Mouse (Mus musculus) hematopoietic stem cell, adult 5-6 weeks (primary cell): ENCODE data around the gene Ugp2. TPM values are rescaled to one million over a fixed set of nuclear protein-coding genes. Genes with fewer than 3 reads are reported as not detected.
A peak's percentile ranks its signal among the peaks of the same experiment; 100 is the strongest.

Experiments
- ATAC-seq, 2 experiments: fragments of 125-278 bp in 1 of 2; replicated peaks in 1 of 2; 2 replicates each; pipeline ENCODE4 v1.8.0; 2016 to 2017; ENCODE audit warnings: inconsistent platforms in 2 of 2, mild to moderate bottlenecking in 2 of 2, moderate number of reproducible peaks in 2 of 2, low read depth in 1 of 2, moderate TSS enrichment in 1 of 2; ENCODE audit not compliant: low FRiP score in 2 of 2, poor library complexity in 2 of 2, severe bottlenecking in 2 of 2, insufficient read depth in 1 of 2, low TSS enrichment in 1 of 2
- total RNA-seq: library from RNA; stranded (forward); fragments of 172-1452, 232-1000 nt; gene quantifications from 2 replicates; pipeline ENCODE4 v1.2.3, GENCODE M21; 2017

Ugp2 gene
- 52.4 and 67.0 TPM in 2 replicates for total RNA-seq

DNA sequence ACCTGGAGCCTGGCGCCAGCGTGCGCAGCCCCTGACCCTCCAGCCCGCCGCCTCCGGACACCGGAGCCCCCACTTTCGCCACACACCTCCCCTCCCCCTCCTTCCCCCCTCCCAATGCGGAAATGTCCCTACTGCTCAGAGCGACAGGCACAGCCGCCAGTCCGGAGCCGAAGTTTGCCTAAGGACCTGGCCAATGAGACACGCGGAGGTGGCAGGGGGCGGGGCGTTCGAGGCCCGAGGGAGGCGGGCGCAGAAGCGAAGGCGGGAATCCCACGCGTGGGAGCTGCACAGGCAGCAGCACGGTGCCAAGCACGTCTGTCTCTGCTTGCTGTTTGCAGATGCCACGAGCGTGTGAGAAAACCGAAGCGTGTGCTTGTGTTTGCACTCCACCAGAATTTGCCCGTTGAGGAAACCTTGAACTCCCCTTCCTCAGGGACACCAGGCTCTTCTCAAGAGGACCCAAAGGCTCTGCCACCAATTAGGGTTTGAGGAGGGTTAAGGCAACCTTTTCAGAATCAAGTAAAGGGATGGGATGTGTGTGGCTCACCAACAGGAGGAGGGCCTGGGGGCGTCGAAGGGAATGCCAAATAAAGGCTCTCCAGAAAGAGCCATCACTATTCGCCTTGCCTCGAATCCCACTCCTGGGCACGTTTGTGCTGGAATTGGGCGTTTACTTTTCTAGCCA lies at the start of gene Ugp2:
Ugp2 (minus strand) TSS at position 80 of the 685 bp plus-strand sequence.
- peak; percentile 96 to 98 for ATAC-seq

DNA sequence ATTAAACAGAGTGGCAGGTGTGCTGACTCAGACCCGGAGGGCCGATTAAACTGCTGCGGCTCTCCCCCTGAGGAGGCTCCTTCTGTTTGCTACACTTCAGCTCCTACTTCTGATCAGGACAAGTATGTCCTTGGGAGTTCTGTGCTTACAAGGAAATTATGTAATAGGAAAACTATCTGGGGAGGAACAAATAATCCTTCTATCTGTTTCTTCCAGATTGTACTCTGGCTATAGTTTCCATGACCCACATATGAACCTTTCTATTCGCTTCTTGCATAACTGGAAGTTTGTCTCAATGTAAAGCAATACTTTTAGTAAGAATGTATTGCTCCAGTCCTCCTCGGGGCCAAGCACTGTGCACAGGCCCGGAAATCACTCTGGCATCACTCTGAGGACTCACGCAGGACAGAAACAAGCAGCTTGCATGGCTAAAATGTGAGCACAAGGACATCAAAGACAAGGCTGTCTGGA lies 43.9 kb upstream of the Ugp2 start:
- no peak; a peak in 1 of 4 replicates for ATAC-seq

DNA sequence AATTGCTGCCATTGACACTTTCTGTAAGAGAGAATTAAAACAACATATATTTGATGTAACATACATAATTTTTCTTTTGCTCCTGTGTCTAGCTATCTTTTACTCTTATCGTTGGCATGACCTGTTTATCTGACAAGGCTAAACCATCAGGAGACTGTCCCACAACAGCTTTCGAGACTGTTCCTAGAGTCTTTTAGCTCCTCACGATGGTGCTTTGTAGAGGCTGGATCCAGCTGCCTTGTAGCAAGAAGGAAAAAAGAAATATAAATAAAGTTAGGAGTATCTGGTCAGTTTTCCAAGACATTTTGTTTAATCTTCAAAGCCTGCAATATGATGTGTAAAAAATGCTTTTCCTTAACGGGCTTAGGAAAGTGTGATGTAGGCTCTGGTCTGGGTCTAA lies 35.7 kb upstream of the Ugp2 start:
- ATAC-seq, result no peak

DNA sequence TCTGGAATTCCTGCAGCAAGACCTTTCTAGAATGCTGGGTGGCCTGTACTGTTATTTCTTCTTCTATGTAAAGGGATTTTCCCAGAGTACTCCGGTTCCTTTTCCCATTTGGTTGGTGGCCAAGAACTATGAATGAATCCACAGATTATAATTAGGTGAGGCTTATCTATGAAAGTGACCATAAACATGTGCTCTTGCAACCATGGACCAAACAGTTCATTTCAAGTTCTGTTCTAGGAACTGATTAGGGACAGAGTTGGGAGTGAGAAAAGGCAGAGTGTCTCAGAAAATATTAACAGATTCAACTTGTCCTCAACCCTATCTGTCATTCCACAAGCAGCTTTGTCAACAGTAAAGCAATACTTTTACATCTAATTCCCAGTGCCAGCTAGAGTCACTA lies 35.1 kb upstream of the Ugp2 start:
- ATAC-seq, result no peak

DNA sequence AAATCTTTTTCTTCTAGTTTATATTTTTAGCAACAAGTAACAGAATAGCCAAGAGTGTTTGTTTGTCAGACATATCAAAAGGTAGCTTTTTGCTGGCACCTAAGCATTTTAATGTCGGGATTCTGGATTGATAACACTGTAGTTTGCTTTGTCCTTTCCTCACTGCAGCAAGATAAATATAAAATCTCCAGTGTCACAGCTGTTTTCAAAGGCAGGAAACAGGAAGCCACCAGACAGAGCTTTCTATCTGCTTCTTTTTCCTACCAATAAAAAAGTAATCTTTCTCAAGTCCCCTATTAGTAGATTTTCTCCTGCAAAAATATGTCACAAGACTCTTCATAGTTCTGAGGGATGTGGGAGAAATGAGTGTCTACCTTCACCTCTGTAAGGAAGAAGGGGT lies 32.9 kb upstream of the Ugp2 start:
- no peak for ATAC-seq

DNA sequence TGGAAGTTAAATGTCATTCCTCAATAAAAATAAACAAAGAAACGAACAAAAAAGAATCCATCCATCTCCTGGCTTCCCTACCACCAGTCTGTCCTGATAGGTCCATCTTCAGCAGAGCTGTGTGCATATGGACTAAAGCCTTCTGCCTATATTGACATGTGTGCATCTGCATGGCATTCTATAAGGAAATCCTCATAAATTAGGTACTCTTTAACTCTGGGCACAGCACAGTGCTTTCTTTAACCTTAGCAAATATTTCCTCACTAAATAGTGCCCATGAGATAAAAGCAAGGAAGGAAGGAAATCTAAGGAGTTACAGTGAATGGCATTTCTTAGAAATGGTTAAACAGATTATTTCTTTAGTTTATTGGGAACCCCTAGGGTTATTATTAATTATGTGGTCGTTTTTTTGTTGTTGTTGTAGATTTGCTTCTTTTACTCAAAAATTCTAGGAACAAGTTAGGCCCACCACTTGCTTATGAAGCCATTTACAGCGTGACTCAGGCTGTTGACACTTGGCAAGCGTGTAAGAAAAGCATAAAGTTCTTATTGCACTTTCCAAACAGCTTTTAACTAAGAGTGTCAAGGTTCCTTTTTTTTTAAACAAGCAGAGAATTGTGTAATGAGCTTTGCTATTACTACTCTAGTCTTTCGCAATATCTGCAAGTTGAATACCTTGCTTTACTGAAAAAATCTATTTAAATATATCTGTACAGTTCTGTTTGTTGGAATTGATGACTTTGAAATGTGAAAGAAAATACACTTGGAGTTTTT lies 31.7 kb upstream of the Ugp2 start:
- ATAC-seq, result peak in 1 of 2 experiments; percentile 56; a peak in 2 of 4 replicates

DNA sequence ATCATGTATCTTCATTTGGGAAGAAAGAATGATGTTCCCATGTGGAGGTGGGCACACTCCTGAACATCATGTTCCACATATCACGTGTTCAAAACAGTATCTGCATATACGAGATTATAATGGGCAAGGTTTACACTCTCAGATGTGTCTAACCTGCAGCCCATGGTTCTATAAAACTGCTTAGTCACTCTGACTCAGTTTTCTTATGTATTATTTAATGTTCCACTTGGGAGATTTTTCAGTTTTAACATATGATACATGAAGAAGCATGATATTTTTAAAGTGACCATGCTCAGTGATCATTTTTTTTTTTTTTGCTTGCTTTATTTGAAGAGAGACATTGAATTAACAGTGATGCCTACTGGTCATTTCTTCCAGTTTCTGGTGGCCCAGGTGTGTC lies 30.2 kb upstream of the Ugp2 start:
- no peak for ATAC-seq

DNA sequence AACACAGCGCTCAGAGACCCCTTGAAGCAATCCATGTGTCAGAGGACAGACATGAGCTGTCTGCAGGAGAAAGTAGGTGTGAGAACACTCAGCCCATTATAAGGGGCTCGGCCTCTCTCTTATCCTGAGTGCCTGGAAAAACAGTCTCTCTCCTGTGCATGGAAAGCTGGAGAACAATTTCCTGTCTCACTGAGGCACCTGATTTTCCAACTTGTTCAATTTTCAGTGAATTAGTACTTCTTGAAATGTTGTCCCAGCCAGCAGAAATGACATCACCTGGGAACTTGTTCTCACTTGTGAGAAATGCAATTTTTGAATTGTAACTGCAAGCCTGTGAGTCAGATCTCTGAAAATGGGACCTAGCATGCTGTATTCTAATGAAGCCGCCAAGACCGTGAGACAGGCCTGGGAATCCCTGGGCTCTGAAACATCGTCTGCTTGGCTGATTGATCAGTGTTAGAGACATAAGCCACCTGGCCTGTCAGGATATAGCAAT lies 28.2 kb upstream of the Ugp2 start:
- no peak for ATAC-seq

DNA sequence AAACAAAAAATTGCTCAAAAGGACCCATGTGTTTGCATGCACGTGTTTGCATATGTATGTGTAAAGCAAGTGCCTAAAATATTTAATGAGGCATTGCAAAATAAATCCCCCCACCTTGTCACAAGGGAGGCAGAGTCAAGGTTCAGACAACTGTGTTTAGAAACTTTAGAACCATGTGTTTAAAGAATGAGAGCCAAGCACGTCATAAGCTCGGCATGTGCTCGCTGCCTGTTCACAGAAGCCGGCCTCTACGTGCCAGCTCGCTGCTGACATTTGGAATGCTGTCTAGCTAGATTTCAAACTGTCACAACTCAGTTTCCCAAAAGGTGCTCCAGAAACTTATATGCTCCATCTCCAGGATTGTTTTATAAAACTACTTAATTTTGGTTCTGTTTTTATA lies 27.5 kb upstream of the Ugp2 start:
- no peak for ATAC-seq

DNA sequence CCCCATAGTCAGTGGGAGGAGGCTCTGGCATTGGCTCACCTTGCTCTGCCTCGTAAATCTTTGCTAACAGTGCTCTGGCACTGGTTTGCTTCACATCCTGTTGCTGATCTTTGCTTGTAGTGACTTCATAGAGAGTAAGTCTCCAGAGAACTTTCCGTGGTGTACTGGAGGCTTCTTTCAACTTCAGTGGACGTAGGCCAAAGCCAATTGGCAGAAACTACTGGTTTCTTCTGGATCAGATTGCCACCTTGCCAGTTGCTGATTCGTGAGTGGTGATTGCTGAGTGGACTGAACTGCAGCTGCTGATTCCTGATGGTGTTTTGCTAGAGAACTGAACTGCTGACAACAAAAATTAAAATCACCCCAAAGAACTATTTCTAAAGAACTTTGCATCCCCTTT lies 15.8 kb upstream of the Ugp2 start:
- ATAC-seq, result peak in 1 of 2 experiments; percentile 32; a peak in 1 of 4 replicates

DNA sequence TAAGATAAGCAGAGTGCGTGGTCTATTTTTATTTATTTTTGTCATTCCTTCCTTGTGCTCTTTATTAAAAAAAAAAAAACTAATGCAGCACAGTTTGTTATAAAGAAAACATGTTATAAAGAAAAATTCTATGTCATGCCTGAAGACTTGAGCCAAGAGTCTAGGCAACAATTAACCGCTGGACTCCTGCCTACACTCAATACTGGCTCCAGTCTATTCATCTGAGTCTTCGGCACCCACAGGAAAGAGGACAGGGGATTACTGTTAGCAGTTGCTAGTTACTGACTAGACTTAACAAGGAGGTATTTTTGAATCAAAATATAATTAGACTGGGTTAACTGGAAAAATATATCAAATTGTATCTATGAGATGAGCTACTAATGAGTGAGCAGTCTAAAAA lies 3.1 kb upstream of the Ugp2 start:
- ATAC-seq, result no peak

DNA sequence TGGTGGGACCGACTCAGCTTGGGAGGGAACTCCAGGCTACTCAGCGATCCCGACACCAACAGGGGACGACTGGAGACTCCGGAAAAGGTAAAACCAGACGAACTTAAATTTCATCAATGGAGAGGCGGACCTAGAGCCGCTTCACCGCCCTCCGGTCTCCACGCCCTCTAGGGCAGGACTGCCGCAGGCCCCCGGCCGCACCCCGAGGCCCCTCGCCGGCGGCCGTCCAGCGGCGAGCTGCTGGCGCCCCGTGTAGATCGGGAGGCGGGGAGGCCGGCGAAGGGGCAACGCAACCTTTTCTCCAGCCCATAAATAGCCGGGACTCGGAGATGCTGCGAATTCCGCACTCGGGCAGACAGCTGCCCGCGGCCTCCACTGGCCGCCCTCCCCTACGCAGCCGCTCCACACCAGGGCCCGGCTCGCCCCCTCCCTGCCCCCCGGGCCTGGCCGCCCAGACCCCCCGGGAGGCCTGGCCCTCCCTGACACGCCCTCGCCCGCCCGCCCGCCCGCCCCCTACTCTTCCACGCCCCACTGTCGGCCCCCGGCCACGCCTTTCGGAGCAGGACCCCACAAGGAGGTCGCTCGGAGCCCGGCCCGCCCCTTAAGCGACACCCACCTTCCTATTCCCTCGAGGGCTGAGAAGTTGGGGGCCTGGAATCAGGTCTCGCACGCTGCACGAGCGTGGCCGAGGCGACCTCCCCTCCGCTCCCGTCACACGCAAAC lies 441 bp downstream of the Ugp2 start:
- peak; percentile 57 to 68 for ATAC-seq

DNA sequence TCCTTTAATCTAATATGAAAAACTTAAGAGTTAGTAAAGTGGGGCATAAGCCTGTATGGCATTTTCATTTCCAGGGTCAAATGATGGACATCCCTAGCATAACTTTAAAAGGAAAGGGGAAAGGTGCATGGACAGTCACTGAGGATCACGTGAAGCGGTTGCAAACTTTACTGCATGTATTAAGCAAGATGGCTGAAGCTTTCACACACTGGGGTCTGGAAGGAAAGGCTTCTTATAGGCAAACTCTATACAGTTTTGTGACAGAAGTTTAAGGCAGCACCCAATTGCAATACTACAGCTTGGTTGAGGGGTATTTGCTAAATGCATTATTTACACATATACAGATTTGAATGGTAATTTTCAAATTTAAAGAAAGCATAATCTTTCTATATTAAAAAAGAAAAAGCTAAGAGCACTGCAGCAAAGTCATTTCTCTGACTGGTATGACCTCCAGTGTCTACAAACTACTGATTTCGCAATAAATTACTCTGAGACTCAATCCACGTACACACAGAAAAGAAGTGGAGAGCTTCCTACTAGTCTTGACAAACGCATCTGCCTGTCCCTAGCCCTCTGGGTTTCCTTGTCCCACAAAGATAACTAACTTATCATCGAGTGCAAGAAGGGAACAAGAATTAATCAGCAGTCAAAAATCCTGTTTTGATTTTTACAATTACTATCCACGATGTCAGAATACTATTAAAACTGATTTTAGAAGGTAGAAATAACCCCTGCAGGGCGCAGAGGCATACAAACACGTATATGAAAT lies 1.6 kb downstream of the Ugp2 start:
- ATAC-seq, result no peak

DNA sequence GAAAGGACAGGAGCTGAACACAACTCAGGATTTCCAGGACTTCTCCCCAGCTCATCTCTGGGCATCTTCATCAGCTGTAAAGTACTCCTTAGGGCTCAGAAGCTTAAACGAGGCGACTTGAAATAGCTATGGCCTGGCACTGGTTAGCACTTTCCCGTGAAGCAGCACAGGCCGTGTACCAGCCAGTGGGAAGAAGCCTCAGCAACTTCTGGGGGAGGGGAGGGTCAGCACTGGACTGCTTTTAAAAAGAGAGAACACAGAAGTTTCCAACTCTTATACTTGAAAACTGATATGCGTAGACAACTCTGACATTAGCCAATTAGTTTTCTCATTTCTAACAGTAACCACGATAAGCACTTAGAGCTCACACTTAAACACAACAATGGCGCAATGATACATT lies 2.5 kb downstream of the Ugp2 start:
- no peak for ATAC-seq

DNA sequence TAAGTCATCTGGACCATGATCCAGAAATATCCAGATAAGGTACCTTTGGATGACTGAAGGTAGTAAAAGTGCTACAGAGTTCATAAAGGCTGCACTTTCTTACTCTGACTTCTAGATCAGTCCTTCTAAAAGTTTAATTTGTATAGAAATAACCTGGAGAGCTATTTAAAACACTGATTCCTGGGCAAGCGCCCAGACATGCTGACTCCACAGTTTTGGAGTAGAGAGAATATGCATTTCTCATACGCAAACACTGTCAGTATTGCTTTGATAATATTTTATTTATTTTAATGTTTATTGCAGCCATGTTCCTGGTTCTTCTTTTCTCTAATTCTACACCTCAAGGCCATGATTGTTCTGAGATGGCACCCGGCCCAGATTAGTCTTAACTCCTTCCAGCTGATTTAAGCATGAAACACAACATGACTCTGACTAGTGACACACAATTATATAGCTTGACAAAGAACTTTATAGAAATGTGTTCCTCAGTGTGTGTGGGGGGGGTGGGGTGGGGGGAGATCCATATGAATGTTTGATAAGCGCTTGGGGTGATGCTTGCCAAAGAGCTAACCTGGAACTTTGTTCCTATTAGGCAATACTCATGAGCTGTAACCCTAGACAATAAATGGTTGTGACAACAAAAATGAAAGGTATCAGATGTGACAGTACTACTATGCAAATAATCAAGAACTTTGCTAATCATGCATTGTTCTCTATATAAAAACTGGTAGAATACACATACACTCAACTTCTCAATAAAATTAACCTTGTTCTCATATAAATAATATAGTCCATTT lies 7.7 kb downstream of the Ugp2 start:
- no peak for ATAC-seq

DNA sequence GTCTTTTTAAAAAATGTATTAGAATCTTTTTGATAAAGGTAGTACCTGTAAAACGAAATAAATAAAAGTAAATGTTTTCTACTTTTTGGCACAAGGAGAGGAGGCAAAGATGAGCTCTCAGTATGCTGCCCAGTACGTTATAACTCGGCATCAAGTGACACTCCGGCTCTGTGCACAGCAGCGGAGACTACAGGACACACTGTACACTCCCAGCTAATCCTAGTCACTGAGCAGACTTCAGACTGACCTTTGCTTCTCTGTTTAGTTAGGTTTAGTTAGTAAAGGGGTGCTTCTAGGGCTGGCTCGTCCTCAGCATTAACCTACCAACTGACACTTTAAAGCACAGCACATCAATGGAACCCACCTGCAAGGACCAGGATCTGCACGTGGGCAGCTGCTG lies 19.7 kb downstream of the Ugp2 start:
- ATAC-seq, result no peak

DNA sequence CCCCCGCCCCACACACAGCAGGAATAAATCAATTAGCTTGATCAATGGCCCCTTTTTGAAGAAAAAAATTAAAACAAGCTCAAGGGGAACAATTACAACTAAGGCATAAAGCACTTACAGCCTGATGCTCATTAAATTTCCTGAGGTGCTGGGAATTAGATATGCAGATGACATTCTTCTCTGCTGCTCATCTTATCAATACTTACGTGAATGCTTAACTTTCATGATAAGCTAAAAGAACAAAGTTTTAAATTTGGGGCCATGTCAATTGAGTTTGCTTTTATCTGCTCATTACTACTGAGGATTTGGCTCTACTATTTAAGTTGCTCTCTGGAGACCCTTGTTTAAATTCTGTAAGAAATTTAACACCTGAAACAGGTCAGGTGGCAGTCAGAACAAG lies 22.1 kb downstream of the Ugp2 start:
- no peak for ATAC-seq
